Mouse (Mus musculus) testis, postnatal 14 days (tissue): ENCODE results near the gene Dbh.

Source experiments
- DNase-seq: peaks from one replicate; pipeline ENCODE4 v3.0.0; 2021; ENCODE audit warnings: low spot score

Dbh gene

GRCm38 (mm10) chr2:27164796-27165590 is at the start of gene Dbh:
TSS of gene Dbh (plus strand) at chr2:27165233.
- no peak for DNase-seq

- no peak for DNase-seq
Observed at GRCm38 (mm10) chr2:27118452-27118851, 46.6 kb upstream of the Dbh start.

- no peak for DNase-seq
Observed at GRCm38 (mm10) chr2:27119766-27120165, 45.3 kb upstream of the Dbh start.

- no peak for DNase-seq
Observed at GRCm38 (mm10) chr2:27120241-27120641, 44.8 kb upstream of the Dbh start.

- peak; percentile 47 for DNase-seq
Observed at GRCm38 (mm10) chr2:27121626-27122355, 43.2 kb upstream of the Dbh start.

DNA sequence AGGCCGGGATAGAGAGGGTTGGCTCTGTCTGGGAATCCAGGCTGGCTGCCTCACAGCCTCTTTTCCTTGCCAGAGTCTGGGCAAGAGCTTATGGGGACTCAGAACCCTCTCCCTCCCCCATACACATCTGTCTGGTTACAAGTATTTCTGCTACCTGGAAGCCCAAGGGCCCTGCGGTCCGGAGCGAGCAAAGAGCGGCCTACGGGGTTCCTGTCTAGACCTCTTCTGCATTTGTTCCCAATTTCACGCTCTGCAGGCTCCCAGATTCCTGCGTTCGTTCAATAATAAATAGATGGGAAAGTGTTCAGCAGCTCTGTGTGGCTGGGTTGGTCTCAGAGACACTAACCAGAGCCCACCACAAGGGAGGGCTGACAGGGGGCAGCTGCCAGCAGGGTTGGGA is 42.5 kb upstream of the Dbh start:
- no peak for DNase-seq

DNA sequence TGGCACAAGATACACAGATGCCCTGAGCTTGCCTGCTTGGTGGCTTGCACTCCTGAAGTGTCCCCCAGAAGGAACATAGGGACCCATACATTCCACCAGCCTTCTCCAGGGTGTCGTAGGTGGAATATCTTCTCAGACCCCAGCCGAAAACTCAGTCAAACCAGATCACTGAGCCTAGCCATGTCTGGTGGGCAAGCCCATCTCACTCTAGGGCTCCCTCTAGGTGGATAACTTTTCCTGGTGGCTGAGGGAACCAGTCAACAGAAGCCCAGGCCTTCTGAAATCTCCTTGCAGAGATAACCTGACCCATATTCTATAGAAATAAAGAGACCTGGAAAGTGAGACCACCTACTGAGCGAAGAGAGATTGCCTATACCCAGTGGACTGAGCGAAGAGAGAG is 41.9 kb upstream of the Dbh start:
- no peak for DNase-seq

GRCm38 (mm10) chr2:27125979-27126378 is 39.1 kb upstream of the Dbh start:
- DNase-seq: peak; percentile 31

- no peak for DNase-seq
Observed at GRCm38 (mm10) chr2:27126496-27126895, 38.5 kb upstream of the Dbh start.

- DNase-seq: no peak
Observed at GRCm38 (mm10) chr2:27128990-27129389, 36.0 kb upstream of the Dbh start.

- DNase-seq: no peak
Observed at GRCm38 (mm10) chr2:27135935-27136334, 29.1 kb upstream of the Dbh start.

GRCm38 (mm10) chr2:27136336-27136735 is 28.7 kb upstream of the Dbh start:
- no peak for DNase-seq

DNA sequence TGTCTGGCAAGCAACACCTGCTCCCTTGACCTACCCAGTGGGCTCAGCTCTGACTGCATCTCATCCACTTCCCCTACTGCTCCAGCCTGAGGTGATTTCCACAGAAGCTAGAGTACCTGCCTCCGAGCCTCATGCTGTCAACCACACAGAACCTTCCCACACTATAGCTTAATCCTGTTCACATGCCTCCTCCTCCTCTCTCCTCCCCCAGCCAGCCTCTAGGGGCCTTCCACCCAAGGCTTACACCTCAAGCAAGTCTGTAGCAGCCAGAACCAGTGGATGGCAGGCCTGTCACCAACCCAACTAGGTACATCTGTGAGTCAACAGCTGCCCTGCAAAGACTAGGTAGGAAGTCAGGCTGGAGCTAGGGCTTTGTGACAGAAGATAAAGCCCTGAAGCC is 28.2 kb upstream of the Dbh start:
- no peak for DNase-seq

DNA sequence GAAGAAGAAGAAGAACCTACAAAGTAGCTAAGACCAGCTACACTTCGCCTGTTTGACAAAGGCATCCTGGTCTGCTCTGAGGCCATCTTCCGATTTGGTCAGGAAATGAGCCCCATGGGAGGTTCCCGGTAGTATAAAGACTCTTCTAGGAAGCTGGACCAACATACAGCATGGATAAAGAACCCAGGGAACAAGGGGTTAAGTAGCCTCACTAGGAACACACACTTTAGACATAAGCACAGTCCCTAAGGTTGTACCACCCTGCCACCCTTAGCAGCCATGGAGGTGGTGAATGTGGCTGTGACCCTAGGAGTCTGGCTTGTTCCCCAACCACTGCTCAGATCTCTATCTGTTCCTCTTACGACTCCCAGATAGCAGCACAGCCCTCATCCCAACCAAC is 26.7 kb upstream of the Dbh start:
- no peak for DNase-seq

GRCm38 (mm10) chr2:27141950-27142693 is 22.9 kb upstream of the Dbh start, which contains the start of gene Fam163b:
TSS of gene Fam163b (minus strand) at chr2:27142491.
- DNase-seq: peak; percentile 17

DNA sequence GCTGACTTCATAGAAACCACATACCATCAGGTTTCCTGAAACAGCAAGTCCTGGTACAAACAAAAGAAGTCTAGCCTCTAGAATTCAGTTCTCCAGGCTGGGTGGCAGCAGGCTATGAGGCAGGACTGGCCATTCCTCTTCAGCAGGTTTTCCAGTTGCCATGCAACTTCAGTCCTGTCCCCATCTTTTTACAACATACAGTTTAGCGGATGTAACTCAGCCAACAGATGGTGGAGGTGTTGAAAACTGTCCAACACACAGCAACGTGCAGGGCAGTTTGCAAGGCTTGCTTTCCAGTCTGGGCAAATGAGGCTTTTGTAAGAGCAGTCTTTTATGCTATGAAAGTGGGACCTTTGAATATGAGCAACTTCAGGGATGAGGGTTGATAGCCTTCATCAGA is 20.1 kb upstream of the Dbh start:
- no peak for DNase-seq

DNA sequence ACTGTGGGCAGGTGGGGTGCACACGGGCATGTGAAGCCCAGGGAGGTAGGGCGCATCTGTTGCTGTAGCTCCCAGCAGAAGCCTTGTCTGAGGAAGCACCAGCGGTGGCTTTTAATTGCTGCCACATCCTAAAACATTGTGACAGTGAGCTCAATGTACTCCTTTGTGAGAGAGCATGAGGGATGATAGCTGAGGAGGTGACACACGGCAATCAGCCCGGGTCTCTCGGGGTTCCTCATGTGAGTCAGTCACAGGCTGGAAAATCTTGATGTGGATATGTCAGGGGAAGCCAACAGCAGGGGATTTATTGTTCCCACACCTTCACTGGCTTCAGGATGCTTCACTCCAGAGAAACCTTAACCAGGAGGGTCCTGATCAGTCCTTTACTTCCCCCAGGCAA is 18.2 kb upstream of the Dbh start:
- no peak for DNase-seq

- no peak for DNase-seq
Observed at GRCm38 (mm10) chr2:27149457-27149856, 15.6 kb upstream of the Dbh start.

GRCm38 (mm10) chr2:27154466-27155185 is 10.4 kb upstream of the Dbh start:
- DNase-seq: no peak

DNA sequence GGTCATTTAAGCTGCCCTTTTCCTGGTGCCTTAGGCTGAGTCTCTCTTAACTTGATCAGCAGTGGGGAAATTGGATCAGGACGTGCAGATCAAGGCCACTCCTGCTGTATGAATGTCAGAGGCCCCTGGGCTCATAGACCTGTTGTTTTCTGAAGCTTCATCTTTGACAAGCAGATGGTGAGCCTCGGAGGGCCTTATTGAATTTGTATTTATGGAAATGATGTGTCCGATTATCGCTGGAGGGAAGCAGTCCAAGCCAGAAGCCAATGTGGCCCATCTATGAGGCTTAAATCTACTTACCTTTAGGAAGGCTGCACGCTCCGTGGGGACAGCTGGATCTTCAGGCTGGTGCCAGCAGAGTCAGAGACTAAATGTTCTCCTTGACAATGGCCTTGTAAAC is 8.4 kb upstream of the Dbh start:
- no peak for DNase-seq

DNA sequence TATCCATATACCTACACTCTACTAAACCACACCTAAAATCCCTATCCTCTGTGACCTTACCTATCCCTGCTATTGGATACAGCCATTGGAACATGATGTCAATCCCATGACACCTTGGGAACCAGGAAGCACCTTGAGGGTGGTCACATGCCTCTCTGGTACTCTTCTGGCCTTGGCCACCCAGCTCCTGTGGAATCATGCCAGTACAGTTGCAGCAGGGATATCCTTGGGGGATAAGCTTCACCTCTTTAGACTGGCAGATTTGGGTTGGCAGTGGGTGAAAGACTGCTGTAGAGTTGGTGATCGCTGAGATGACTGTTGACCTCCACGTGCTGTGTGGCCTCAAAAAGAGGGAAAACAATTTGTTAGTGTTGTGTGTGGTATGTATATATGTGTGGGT is 3.5 kb upstream of the Dbh start:
- DNase-seq: no peak

DNA sequence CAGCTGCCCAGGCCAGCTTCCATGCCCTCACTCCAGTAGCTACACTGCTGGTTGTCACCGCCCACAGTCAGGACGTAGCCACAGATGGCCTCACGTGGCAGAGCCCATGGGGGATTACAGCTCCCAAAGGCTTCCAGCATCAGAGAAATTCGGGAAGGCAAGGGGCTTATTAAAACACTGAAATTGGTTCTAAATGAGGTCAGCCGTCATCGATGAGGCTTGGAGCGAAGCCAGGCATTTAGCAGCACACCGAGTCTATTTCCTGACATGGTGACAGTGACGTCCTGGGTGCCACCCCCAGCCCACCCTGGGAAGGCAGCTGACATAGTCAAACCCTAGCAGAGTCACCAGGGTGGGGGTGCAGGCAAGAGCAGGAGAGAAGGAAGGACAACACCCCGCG is 2.4 kb upstream of the Dbh start:
- no peak for DNase-seq
